Mouse (Mus musculus) stomach, embryonic 14.5 days (tissue): ENCODE measurements at regions not wholly inside any gene's neighbourhood (a gene's known extent, or its start where the extent isn't known, plus 50 kb on each side); places are given as distances from the start of the nearest gene placed in this dataset.
A peak's percentile ranks its signal among the peaks of the same experiment; 100 is the strongest.

ENCODE experiments used
- ATAC-seq: fragments of 200-750 bp; cut with Nextera tagmentation; 2 replicates; pipeline ENCODE4 v1.8.0; 2017; ENCODE audit warnings: low read depth, moderate TSS enrichment; ENCODE audit not compliant: insufficient number of reproducible peaks, insufficient read depth, low FRiP score
- H3K27ac ChIP-seq: fragments of 300-500 bp; sonication (generic); 2 replicates; pipeline ENCODE4 v1.5.1; 2014; ENCODE audit warnings: mild to moderate bottlenecking, low read length, moderate library complexity, mixed read lengths
- H3K27me3 ChIP-seq: fragments of 300-500 bp; sonication (generic); 2 replicates; pipeline ENCODE4 v1.6.1; 2014; ENCODE audit warnings: low read length, control low read depth, mixed read lengths; ENCODE audit not compliant: control insufficient read depth, insufficient read depth
- H3K36me3 ChIP-seq: fragments of 300-500 bp; sonication (generic); 2 replicates; pipeline ENCODE4 v1.6.1; 2014; ENCODE audit warnings: mild to moderate bottlenecking, control low read depth, low read length, moderate library complexity, mixed read lengths; ENCODE audit not compliant: control insufficient read depth, insufficient read depth
- H3K4me1 ChIP-seq: fragments of 300-500 bp; sonication (generic); 2 replicates; pipeline ENCODE4 v1.6.1; 2014; ENCODE audit warnings: low read length, control low read depth, mixed read lengths; ENCODE audit not compliant: control insufficient read depth, insufficient read depth
- H3K4me2 ChIP-seq: fragments of 300-500 bp; sonication (generic); replicated peaks from 2 replicates; pipeline ENCODE4 v1.6.1; 2014; ENCODE audit warnings: low read depth, low read length, control low read depth
- H3K4me3 ChIP-seq: fragments of 300-500 bp; sonication (generic); 2 replicates; pipeline ENCODE4 v1.5.1; 2014; ENCODE audit warnings: low read depth, low read length, control low read depth
- H3K9ac ChIP-seq: fragments of 300-500 bp; sonication (generic); replicated peaks from 2 replicates; pipeline ENCODE4 v1.6.1; 2014; ENCODE audit warnings: low read depth, mild to moderate bottlenecking, control low read depth, low read length, moderate library complexity, mixed read lengths
- H3K9me3 ChIP-seq: fragments of 300-500 bp; sonication (generic); 2 replicates; pipeline ENCODE4 v1.6.1; 2016; ENCODE audit warnings: low read depth, low read length, control low read depth; ENCODE audit not compliant: control insufficient read depth
- WGBS: fragments of 180-500 bp; shearing (Covaris S2); extraction: QIAGEN DNeasy Blood & Tissue Kit; methylation state at CpG from one replicate; pipeline ENCODE4 v1.1.7; 2014; 5-methylcytosine and 5-hydroxymethylcytosine counted together

DNA sequence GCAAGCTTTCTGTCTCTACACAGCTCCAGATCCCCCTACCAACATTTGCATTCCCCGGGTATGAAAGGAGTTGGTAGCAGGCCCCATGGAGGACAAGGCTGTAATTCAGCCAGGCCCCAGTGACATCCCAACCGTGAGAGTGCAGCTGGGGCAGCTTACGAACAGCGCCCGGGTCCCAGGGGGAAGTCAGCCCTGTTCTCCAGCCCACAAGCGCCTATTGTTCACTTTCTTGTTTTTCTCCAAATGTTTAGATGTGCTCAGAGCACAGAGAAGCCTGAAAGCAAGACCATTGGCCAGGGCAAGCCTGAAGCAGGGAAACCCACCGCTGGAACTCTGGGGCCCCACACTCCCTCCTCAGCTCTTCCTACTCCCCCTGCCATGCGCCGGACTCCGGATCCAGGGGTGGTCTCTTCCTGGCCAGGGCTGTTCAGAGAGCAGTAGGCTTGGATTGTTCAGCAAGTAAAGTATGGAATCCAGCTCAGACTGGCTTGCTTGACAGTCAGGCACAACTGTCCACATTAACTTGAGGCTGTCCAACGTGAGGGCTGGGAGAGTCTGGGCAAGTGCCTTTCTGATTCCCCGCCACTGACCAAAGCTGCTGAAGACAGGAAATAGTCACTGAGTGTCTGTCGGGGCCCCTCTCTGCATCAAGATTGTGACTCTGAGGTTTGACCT lies 142.4 kb downstream of the Zfp36l1 start:
- ATAC-seq: no peak
- no peaks in the 10 kb centered on the region for H3K9me3 ChIP-seq
- no peak overlapping the region for H3K9ac ChIP-seq
- H3K4me2 ChIP-seq: no peak overlapping the region
- peaks cover 68% of the 10 kb centered on the region for H3K4me1 ChIP-seq
- H3K4me3 ChIP-seq: no peak overlapping the region
- peak overlapping the region; percentile 81 for H3K27ac ChIP-seq
- H3K36me3 ChIP-seq: no peaks in the 10 kb centered on the region
- WGBS: 30% methylated on average over 13 of the region's 13 CpGs
- no peaks in the 10 kb centered on the region for H3K27me3 ChIP-seq

DNA sequence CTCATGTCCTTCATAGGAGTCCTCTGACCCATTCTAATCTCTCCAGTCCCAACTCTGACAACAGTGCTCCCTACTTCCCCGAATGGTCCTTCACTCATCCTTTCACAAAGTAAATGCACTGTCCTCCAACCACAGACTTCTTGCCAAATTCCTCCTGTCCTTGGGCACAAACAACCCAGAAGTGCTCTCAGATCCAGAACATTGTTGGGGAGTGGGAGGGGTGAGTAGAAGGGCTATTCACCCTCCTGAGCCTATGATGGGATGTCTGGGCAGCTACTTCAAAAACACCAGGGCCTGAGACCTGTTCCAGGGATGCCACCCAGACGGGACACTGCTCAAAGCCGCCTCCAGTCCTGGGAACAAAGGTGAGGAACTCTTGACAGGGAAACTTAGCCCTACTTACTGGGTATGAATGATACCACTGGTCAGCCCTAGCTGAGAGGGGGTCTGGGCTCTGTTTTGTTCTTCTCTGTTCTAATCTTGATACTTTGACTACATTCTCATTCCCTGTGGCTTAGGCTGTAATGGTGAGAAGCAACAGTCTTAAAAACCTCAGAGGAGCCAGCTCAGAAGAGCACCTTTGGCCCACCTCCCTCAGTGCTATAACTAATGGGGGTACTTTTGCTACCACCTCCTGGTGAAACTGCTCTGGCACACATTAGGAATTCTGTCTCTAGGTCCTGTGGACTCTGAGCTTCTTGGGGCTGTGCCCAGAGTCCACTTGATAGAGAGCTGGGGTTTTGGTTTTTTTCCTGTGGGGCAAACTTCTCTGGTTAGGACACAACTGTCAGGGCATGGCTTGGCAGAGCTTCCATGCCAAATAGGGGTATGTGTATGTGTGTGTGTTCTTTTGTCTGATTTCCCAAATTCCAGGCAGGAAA lies 143.2 kb downstream of the Zfp36l1 start:
- no peak overlapping the region for H3K9ac ChIP-seq
- 72% methylated on average over 3 of the region's 3 CpGs for WGBS
- no peak for ATAC-seq

DNA sequence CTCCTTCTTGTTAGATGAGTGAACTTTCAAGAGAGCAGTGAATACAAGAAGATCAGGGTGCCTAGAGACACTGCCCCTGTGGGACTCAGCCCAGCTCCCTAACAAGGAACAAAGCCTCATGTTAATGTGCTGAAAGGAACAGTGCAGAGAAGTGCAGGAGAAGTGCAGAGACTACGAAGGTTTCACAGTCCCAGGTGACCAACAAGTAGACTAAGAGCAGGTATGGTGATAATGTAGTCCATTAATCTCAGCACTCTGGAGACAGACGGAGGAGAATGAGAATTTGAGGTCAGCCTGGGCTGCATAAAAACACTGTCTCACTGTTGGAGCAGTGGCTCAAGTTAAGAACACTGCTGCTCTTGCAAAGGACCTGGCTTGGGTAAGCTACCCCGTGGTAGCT lies 144.1 kb downstream of the Zfp36l1 start:
- Histone ChIP-seq H3K4me2 (no peak overlapping the region), H3K27me3 (no peaks in the 10 kb centered on the region), H3K9me3 (no peaks in the 10 kb centered on the region), H3K9ac (no peak overlapping the region), H3K4me3 (no peak overlapping the region), H3K4me1 (peaks cover 62% of the 10 kb centered on the region), H3K27ac (peak overlapping the region; percentile 56; the same call in 1 of the 2 replicates), H3K36me3 (no peaks in the 10 kb centered on the region)
- WGBS: 54% methylated on average over 3 of the region's 3 CpGs
- ATAC-seq: no peak

More for the DNA sequence above, 143.2 kb downstream of the Zfp36l1 start:
- Histone ChIP-seq H3K4me3 (no peak overlapping the region), H3K27me3 (no peaks in the 10 kb centered on the region), H3K4me1 (peaks cover 69% of the 10 kb centered on the region), H3K36me3 (no peaks in the 10 kb centered on the region), H3K9me3 (no peaks in the 10 kb centered on the region), H3K27ac (peak overlapping the region; percentile 81), H3K4me2 (no peak overlapping the region)

DNA sequence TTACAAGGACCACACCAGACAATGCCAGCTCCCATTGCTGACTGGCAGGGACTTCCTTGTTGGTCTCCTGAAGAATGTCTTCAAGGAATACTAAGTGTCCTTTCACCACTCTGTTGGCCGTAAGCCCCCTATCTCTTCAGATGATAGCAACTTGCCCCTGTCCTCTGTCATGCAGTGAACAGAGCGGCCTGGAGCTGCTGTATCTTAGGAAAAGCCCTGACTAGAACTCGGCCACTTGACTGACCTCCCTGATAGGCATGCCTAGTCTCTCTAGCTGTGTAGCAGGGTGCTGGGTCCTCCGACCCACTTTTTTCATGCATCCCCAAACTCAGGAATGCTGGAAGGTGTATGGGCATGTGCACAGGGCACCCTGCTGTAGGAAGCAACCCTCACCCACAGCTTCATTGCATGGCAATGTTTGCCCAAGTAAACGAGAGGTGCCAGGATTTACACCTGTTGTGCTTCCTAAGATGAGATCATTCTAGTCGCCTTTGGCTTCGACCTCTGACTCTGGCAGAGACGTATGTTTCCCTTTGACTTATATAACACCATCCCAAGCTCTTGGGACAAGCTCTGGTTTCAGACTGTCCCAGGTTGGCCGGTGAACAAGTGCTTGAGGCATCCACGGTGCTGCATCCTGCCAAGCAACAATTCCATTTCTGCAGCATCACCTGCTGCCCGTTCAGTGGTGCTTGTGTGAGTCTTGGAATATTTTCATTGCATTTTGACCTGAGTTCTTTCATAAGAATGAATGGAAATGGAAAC lies 145.1 kb downstream of the Zfp36l1 start:
- H3K27ac ChIP-seq: peak overlapping the region; percentile 94; the same call in 1 of the 2 replicates
- no peaks in the 10 kb centered on the region for H3K9me3 ChIP-seq
- no peak for ATAC-seq
- no peaks in the 10 kb centered on the region for H3K36me3 ChIP-seq
- H3K27me3 ChIP-seq: no peaks in the 10 kb centered on the region
- no peak overlapping the region for H3K4me2 ChIP-seq
- peaks cover 64% of the 10 kb centered on the region for H3K4me1 ChIP-seq
- WGBS: 76% methylated on average over 11 of the region's 11 CpGs
- no peak overlapping the region for H3K9ac ChIP-seq
- no peak overlapping the region for H3K4me3 ChIP-seq

DNA sequence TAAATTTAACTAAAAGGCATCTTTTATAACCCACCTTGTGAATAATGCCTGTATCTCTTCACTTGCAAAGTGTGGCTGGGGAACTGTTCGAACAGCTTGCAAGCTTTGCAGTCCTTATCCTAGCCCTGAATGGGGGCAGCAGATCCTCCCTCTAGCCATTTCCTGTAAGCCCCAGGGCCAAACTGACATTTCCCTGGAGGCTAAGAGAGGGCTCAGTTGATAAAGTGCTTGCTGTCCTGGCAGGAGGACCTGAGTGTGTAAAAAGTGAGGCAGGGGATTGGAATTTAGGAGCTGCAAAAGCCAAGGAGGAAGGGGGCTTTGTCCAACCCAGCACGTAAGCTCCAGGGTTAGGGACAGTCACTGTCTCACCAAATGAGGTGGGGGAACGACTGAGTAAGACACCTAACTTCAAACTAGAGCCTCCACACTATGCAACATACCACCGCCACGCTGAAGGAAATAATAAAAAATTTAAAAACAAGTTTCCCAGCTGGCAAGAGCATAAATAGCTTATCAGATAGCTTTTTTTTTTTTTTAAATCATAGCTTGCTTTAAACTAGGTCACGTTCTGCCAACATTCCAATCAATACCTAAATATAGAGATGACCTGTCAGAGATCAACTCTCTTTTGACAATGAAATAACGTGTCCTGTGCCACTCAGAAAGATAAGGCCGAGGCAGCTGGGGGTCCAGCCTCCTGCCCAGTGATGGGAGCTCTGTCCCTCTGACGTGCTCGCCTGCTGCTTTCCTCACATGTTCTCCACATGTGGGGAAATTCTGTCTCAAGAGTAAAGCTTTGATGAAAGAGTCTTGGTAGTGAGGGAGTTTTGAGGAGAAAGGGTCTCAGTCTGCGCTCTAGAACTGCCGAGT lies 146.0 kb downstream of the Zfp36l1 start:
- Histone ChIP-seq H3K4me3 (no peak overlapping the region), H3K9ac (no peak overlapping the region), H3K27ac (peak overlapping the region; percentile 94), H3K27me3 (no peaks in the 10 kb centered on the region), H3K9me3 (no peaks in the 10 kb centered on the region), H3K4me2 (no peak overlapping the region), H3K4me1 (peaks cover 62% of the 10 kb centered on the region), H3K36me3 (no peaks in the 10 kb centered on the region)
- WGBS: 56% methylated on average over 12 of the region's 12 CpGs
- ATAC-seq: no peak

DNA sequence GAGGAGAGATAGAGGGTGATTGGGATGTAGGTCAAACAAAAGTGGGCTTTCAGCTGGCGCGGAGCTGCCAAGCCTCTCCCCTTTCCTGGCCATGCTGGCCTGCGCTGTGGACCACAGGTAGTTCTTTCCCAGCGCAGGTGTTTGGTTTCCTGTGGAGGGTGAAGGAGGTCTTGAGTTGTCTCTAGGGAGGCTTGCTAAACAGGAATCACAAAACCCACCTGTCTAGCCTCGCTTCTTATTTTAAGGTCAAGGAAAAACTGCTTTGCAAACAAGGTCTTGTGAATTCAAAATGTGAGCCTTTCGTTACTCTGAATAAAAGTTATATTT lies 146.6 kb downstream of the Zfp36l1 start:
- Histone ChIP-seq H3K36me3 (no peaks in the 10 kb centered on the region), H3K4me1 (peaks cover 56% of the 10 kb centered on the region), H3K9ac (peak overlapping the region; percentile 43; the same call in 1 of the 2 replicates), H3K4me3 (no peak overlapping the region), H3K27me3 (no peaks in the 10 kb centered on the region), H3K27ac (peak overlapping the region; percentile 94), H3K4me2 (peak overlapping the region; percentile 52; the same call in 1 of the 2 replicates), H3K9me3 (no peaks in the 10 kb centered on the region)
- 28% methylated on average over 6 of the region's 6 CpGs for WGBS
- ATAC-seq: no peak

DNA sequence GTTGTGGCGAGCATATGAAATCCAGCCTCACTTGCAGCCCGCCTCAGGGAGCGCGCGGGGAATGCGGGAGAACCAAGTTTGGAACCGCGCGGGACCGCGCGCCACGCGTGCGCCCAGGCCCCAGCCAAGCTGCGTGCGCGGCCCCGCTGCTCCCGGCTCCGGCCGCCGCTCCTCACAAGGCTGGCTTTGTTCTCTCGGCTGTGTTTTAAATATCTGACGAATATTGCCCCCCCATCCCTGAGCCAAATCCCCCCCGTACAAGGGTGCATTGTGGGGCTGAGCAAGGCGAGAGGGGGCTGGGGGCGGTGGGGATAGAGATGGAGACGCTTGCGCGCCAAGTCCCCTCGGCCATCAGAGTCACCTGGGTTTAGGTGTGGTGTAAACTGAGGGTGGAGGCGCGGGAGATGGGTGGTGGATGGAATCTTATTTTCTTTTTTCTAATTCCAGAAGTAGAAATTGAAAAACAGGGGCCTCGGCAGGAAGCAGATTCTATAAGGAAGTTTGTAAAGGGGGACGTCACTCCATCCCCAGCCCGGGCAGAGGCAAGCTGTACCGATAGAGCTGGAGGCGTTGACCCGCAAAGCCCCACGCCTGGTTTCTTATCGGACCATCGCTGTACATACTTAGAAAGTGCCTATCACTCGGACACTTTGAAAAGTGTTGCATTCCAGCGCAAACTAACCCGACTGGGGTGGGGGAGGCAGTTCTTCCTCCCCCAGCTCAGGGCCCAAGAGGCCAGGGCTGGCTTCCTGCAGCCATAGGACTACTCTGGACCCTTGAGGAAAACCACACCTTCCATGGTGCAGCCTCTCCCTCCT lies 147.1 kb downstream of the Zfp36l1 start:
- H3K4me3 ChIP-seq: peak overlapping the region; percentile 16
- no peaks in the 10 kb centered on the region for H3K27me3 ChIP-seq
- peak overlapping the region; percentile 52 for H3K4me2 ChIP-seq
- H3K9ac ChIP-seq: peak overlapping the region; percentile 43
- no peaks in the 10 kb centered on the region for H3K36me3 ChIP-seq
- H3K9me3 ChIP-seq: no peaks in the 10 kb centered on the region
- ATAC-seq: peak; percentile 80
- 5% methylated on average over 46 of the region's 46 CpGs for whole genome bisulfite sequencing
- H3K27ac ChIP-seq: peak overlapping the region; percentile 94
- H3K4me1 ChIP-seq: peaks cover 51% of the 10 kb centered on the region
